Mouse (Mus musculus): ENCODE measurements around the gene Bmpr2. TPM values are rescaled to one million over a fixed set of nuclear protein-coding genes. Genes with fewer than 3 reads are reported as not detected.

The Bmpr2 gene
- polyA plus RNA-seq, 1 experiment from 2014 or later: 11.2 TPM

DNA sequence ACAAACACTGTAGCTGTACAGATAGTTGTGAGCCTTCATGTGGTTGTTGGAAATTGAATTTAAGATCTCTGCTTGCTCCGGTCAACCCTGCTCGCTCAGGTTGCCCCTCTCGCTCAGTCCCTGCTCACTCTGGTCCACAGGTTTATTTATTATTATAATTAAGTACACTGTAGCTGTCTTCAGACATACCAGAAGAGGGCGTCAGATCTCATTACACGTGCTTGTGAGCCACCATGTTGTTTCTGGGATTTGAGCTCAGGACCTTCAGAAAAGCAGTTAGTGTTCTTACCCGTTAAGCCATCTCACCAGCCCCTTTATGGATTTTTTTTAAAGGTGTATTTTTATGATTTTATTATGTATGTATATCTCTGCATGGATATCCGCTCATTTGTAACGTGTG is 129.6 kb downstream of the Bmpr2 start:
- Histone ChIP-seq H3K4me3 (ENCODE audit: low read depth, low read length) (no peak overlapping the region), H3K4me2 (ENCODE audit: low read depth, severe bottlenecking) (no peak overlapping the region), H3K27ac (replicated peaks; ENCODE audit: low read depth, low read length) (no peak overlapping the region), H3K9ac (ENCODE audit: low read length) (no peak overlapping the region), H3K36me3 (ENCODE audit: control insufficient read depth, insufficient read depth, low read length) (no peaks in the 10 kb centered on the region), H3K27me3 (ENCODE audit: control insufficient read depth, insufficient read depth, low read length) (no peaks in the 10 kb centered on the region), H3K4me1 (ENCODE audit: control insufficient read depth, insufficient read depth, low read length) (peaks cover 2% of the 10 kb centered on the region; the same call in 1 of the 2 replicates), H3K9me3 (ENCODE audit: control insufficient read depth, low read length) (no peaks in the 10 kb centered on the region)
- 86% methylated on average over 8 of the region's 8 CpGs for WGBS
- DNase-seq (ENCODE audit: low spot score) (no peak), ATAC-seq (ENCODE audit: insufficient number of reproducible peaks, low FRiP score, low TSS enrichment, low read depth) (no peak)

DNA sequence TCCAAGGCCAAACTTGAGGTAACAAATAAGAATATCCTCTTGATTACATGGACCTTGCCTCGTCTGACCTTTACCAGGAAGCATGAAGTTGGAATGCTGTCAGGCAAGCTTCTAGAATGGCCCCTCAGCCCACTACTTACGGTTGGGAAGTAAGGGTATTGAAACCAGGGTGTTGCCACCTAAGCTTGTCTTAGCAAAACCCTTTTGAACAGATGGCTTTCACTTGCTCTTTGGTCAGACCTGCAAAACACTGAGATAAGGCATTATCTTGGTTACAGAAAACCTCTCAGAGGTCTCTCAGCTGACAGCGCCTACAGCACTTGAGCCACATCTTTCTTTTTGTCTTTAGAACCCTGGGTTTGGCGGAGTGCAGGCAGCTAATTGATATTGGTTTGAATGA is 130.8 kb downstream of the Bmpr2 start:
- Histone ChIP-seq H3K9ac (ENCODE audit: low read length) (no peak overlapping the region), H3K36me3 (ENCODE audit: control insufficient read depth, insufficient read depth, low read length) (no peaks in the 10 kb centered on the region), H3K9me3 (ENCODE audit: control insufficient read depth, low read length) (no peaks in the 10 kb centered on the region), H3K4me3 (ENCODE audit: low read depth, low read length) (no peak overlapping the region), H3K27ac (replicated peaks; ENCODE audit: low read depth, low read length) (no peak overlapping the region), H3K4me1 (ENCODE audit: control insufficient read depth, insufficient read depth, low read length) (no peaks in the 10 kb centered on the region), H3K4me2 (ENCODE audit: low read depth, severe bottlenecking) (no peak overlapping the region), H3K27me3 (ENCODE audit: control insufficient read depth, insufficient read depth, low read length) (no peaks in the 10 kb centered on the region)
- ATAC-seq (ENCODE audit: insufficient number of reproducible peaks, low FRiP score, low TSS enrichment, low read depth) (no peak), DNase-seq (ENCODE audit: low spot score) (no peak)
- WGBS: 81% methylated on average over 4 of the region's 4 CpGs

DNA sequence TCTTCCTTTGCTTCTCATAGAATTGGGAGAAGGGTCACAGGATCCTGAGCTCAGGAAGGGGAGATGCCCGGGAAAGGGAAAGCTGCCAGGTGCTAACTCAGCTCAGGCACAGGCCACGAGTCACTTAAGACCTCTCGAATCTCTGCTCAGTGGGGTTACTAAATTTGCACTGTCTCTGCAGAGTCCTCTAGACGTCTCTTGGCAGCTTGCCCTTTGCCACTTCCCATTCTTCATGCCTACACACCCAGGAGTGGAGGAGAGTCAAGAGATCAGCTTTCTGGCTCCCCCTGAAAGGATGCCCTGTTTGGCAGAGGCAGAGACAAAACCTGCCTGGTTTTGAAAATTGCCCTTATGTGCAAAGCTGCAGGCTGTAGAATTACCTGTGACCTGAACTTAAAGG is 132.3 kb downstream of the Bmpr2 start:
- Histone ChIP-seq H3K36me3 (ENCODE audit: control insufficient read depth, insufficient read depth, low read length) (no peaks in the 10 kb centered on the region), H3K4me2 (ENCODE audit: low read depth, severe bottlenecking) (no peak overlapping the region), H3K9me3 (ENCODE audit: control insufficient read depth, low read length) (no peaks in the 10 kb centered on the region), H3K4me1 (ENCODE audit: control insufficient read depth, insufficient read depth, low read length) (no peaks in the 10 kb centered on the region), H3K27me3 (ENCODE audit: control insufficient read depth, insufficient read depth, low read length) (no peaks in the 10 kb centered on the region), H3K27ac (replicated peaks; ENCODE audit: low read depth, low read length) (no peak overlapping the region), H3K9ac (ENCODE audit: low read length) (no peak overlapping the region), H3K4me3 (ENCODE audit: low read depth, low read length) (no peak overlapping the region)
- WGBS: 60% methylated on average over 4 of the region's 4 CpGs
- no peak for DNase-seq (ENCODE audit: low spot score)
- no peak for ATAC-seq (ENCODE audit: insufficient number of reproducible peaks, low FRiP score, low TSS enrichment, low read depth)

GRCm38 (mm10) chr1:59897147-59897798 is 134.1 kb downstream of the Bmpr2 start:
- no peaks in the 10 kb centered on the region for H3K27me3 ChIP-seq (ENCODE audit: control insufficient read depth, insufficient read depth, low read length)
- WGBS: 57% methylated on average over 5 of the region's 5 CpGs
- ATAC-seq (ENCODE audit: insufficient number of reproducible peaks, low FRiP score, low TSS enrichment, low read depth): no peak

DNA sequence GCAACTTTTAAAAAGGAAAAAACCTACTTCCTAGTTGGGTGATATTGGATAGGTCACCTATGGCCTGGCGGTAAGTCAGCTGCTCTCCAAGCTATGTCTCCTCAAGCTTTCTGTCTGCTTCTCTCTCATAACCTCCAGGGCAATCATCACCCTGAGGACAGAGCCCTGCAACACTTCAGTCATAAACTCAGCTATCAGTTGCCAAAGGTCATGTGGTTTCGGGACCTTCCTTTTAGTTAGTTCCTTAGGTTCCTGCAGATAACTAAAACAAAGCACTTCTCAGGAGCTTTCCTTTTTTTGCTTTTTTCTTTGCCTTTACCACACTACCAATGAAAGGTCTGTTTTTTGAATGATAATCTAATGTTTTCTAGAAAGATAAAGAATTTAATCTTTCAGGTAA is 136.5 kb downstream of the Bmpr2 start:
- Histone ChIP-seq H3K36me3 (ENCODE audit: control insufficient read depth, insufficient read depth, low read length) (no peaks in the 10 kb centered on the region), H3K4me2 (ENCODE audit: low read depth, severe bottlenecking) (no peak overlapping the region), H3K4me3 (ENCODE audit: low read depth, low read length) (no peak overlapping the region), H3K4me1 (ENCODE audit: control insufficient read depth, insufficient read depth, low read length) (no peaks in the 10 kb centered on the region), H3K27ac (replicated peaks; ENCODE audit: low read depth, low read length) (no peak overlapping the region), H3K9ac (ENCODE audit: low read length) (no peak overlapping the region), H3K27me3 (ENCODE audit: control insufficient read depth, insufficient read depth, low read length) (no peaks in the 10 kb centered on the region), H3K9me3 (ENCODE audit: control insufficient read depth, low read length) (no peaks in the 10 kb centered on the region)
- DNase-seq (ENCODE audit: low spot score) (no peak), ATAC-seq (ENCODE audit: insufficient number of reproducible peaks, low FRiP score, low TSS enrichment, low read depth) (no peak)
- whole genome bisulfite sequencing: 85% methylated on average over 2 of the region's 2 CpGs

More at GRCm38 (mm10) chr1:59897147-59897798, 134.1 kb downstream of the Bmpr2 start:
- Histone ChIP-seq H3K27ac (replicated peaks; ENCODE audit: low read depth, low read length) (no peak overlapping the region), H3K9me3 (ENCODE audit: control insufficient read depth, low read length) (no peaks in the 10 kb centered on the region), H3K4me2 (ENCODE audit: low read depth, severe bottlenecking) (no peak overlapping the region), H3K4me3 (ENCODE audit: low read depth, low read length) (no peak overlapping the region), H3K36me3 (ENCODE audit: control insufficient read depth, insufficient read depth, low read length) (no peaks in the 10 kb centered on the region), H3K9ac (ENCODE audit: low read length) (no peak overlapping the region), H3K4me1 (ENCODE audit: control insufficient read depth, insufficient read depth, low read length) (no peaks in the 10 kb centered on the region)
- DNase-seq (ENCODE audit: low spot score): no peak

DNA sequence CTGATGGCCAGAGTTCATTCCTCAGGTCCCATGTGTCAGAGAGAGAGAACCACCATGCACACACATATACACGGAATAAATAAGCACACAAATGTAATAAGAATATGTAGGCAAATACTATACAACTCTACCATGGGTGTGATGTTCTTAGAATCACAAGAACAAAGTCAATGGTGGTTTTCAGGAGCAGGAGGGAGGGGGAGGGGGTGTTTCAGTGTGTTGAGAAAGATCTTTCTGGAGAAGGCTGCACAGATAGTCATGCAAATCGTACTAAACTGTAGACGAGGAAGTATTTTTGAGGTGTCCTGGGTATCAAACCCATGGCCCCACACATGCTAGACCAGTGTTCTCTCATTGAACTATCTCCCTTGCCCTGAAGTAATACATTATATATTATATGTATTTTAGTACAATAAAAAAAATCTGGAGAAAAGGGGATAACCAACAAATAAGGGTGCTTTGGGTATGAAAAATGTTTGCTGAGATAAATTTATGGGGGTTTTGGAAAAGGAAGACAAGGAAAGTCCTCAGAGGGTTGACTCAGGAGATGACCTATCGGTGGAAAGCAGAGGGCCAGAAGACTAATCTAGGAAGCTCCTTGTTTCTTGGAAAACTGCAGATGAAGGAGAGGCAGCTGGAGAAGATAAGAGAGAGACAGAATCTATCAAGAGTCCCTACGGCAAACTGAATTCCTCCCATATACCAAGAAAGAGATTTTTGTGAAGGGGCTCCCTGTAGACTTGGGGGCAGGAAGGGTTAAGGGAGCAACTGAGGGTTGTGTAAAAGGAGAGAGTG is 138.1 kb downstream of the Bmpr2 start:
- Histone ChIP-seq H3K4me1 (ENCODE audit: control insufficient read depth, insufficient read depth, low read length) (no peaks in the 10 kb centered on the region), H3K36me3 (ENCODE audit: control insufficient read depth, insufficient read depth, low read length) (no peaks in the 10 kb centered on the region), H3K9me3 (ENCODE audit: control insufficient read depth, low read length) (no peaks in the 10 kb centered on the region), H3K4me2 (ENCODE audit: low read depth, severe bottlenecking) (no peak overlapping the region), H3K27ac (replicated peaks; ENCODE audit: low read depth, low read length) (no peak overlapping the region), H3K27me3 (ENCODE audit: control insufficient read depth, insufficient read depth, low read length) (no peaks in the 10 kb centered on the region), H3K4me3 (ENCODE audit: low read depth, low read length) (no peak overlapping the region), H3K9ac (ENCODE audit: low read length) (no peak overlapping the region)
- 91% methylated on average over 5 of the region's 5 CpGs for WGBS
- ATAC-seq (ENCODE audit: insufficient number of reproducible peaks, low FRiP score, low TSS enrichment, low read depth) (no peak), DNase-seq (ENCODE audit: low spot score) (no peak)

DNA sequence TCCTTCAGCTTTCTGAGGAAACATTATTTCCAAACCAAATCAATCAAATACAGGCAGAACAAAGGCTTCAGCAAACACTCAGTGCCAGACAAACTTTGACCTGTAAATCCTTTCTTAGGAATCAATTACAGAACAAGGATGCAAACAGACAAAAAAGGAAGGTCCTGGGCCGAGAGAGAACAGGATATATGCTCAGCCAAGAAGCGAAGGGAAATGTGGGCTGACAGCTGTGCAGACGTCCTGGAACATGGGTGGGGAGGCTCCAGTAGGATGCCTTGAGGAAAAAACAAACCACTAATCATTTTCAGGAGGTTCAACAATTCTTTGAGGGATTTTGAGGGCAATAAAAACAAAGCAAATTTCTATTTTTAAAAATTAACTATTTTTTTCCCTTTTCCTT is 139.4 kb downstream of the Bmpr2 start:
- Histone ChIP-seq H3K36me3 (ENCODE audit: control insufficient read depth, insufficient read depth, low read length) (no peaks in the 10 kb centered on the region), H3K27me3 (ENCODE audit: control insufficient read depth, insufficient read depth, low read length) (no peaks in the 10 kb centered on the region), H3K27ac (replicated peaks; ENCODE audit: low read depth, low read length) (no peak overlapping the region), H3K4me3 (ENCODE audit: low read depth, low read length) (no peak overlapping the region), H3K4me2 (ENCODE audit: low read depth, severe bottlenecking) (no peak overlapping the region), H3K9ac (ENCODE audit: low read length) (no peak overlapping the region), H3K9me3 (ENCODE audit: control insufficient read depth, low read length) (no peaks in the 10 kb centered on the region), H3K4me1 (ENCODE audit: control insufficient read depth, insufficient read depth, low read length) (no peaks in the 10 kb centered on the region)
- DNase-seq (ENCODE audit: low spot score): no peak
- ATAC-seq (ENCODE audit: insufficient number of reproducible peaks, low FRiP score, low TSS enrichment, low read depth): no peak
- 31% methylated on average over 3 of the region's 3 CpGs for WGBS

DNA sequence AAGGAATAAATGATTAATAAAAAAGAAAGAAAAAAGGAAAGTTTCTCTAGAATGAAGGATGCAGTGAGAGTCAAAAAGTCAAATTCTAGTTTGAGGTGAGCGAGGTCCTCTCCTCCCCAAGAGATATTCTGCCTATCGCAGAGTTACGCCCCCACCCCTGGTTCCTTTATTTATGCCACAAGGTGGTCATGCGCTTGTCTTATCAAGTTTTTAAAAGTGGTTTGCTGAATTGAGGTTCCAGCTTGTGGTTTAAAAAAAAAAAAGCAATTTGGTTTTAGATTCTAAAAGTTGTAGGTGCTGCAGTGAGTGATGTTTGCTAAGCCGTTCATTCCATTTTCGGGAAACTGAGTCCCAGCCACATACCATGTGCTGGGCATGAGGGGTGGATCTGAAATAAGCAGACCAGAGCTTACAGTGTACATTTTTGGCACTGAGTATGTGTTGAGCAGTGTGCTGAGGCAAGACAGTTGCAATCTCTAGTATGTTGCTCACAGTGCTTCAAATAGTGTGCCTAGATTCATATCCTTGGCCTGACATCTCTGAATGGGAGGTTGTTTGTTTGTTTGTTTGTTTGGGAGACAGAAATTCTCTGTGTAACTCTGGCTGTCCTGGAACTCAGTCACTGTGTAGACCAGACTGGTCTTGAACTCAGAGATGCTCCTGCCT is 141.6 kb downstream of the Bmpr2 start:
- WGBS: 95% methylated on average over 6 of the region's 6 CpGs
- no peaks in the 10 kb centered on the region for H3K4me1 ChIP-seq (ENCODE audit: control insufficient read depth, insufficient read depth, low read length)
- H3K9ac ChIP-seq (ENCODE audit: low read length): no peak overlapping the region
- no peak for DNase-seq (ENCODE audit: low spot score)
- no peak overlapping the region for H3K27ac ChIP-seq (replicated peaks; ENCODE audit: low read depth, low read length)
- H3K36me3 ChIP-seq (ENCODE audit: control insufficient read depth, insufficient read depth, low read length): no peaks in the 10 kb centered on the region
- no peak for ATAC-seq (ENCODE audit: insufficient number of reproducible peaks, low FRiP score, low TSS enrichment, low read depth)
- no peak overlapping the region for H3K4me3 ChIP-seq (ENCODE audit: low read depth, low read length)
- no peak overlapping the region for H3K4me2 ChIP-seq (ENCODE audit: low read depth, severe bottlenecking)
- H3K9me3 ChIP-seq (ENCODE audit: control insufficient read depth, low read length): no peaks in the 10 kb centered on the region
- no peaks in the 10 kb centered on the region for H3K27me3 ChIP-seq (ENCODE audit: control insufficient read depth, insufficient read depth, low read length)
